Mouse (Mus musculus) embryo, embryonic 11.5 days (tissue): Measurements from ENCODE around the gene Gm21962.
"Not testable (repeated sequence)": the region's sequence is repeated elsewhere in the genome, so short reads cannot be mapped to it uniquely, and the experiment has no call there.

Experiments used
- DNase-seq: peaks from one replicate; pipeline ENCODE4 v3.0.0-alpha.2; 2012; ENCODE audit warnings: low read depth, low spot score

The Gm21962 gene

DNA sequence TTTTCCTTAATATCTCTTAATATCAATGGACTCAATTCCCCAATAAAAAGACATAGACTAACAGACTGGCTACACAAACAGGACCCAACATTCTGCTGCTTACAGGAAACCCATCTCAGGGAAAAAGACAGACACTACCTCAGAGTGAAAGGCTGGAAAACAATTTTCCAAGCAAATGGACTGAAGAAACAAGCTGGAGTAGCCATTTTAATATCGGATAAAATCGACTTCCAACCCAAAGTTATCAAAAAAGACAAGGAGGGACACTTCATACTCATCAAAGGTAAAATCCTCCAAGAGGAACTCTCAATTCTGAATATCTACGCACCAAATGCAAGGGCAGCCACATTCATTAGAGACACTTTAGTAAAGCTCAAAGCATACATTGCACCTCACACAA, at the start of gene Gm21962:
TSS of gene Gm21962 (plus strand) at position 301 of the 400 bp plus-strand sequence.
- not testable (repeated sequence) for DNase-seq

DNA sequence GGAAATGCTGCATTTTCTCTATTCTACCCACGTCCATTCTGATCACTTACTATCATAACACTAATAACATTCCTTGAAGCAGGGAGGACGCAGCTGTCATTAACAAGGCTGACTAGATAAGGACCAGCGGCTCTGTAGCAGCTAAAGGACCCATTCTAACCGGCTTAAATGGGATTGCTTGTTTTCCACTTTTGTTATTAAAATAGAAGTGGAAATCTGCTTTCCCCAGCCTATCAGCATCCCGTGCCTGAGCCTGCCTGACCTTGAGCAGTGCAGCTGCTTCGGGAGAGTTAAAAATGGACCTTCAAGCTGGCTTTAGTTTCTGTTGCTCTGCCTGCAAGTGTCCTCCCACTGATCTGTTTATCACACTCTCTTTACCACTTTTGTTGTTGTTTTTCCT, 49.2 kb upstream of the Gm21962 start:
- no peak for DNase-seq

DNA sequence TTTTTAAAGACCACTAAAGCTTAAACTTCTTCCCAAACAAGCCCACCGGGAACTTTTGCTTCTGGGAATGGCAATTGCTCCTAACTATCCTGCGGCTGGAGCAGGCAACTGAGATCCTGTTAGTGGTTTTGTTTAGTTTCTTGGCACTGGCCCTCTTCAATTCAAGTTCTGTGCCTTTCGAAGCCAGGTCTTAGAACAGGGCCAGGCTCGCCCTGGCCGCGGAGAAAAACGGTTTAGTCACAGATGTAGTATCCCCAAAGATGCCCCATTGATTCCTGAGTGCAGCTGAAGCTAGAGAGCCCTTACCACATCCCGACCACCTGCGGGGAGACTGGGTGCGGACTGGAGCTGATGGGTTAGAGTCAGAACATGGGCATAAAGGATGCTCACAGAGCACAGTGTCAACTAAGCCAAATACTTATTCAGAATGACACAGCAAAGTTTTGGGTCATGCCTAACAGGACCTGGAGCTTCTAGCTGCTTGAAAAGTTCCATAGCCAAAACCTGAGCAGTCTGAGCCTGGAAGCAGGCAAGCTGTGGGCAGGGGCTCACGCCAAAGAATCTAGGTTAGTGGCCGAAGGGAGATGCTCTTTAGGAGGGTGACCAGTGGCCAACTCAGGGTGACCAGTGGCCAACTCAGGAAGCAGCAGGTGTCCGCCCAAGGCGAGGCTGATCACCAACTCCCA, 48.3 kb upstream of the Gm21962 start:
- no peak for DNase-seq

DNA sequence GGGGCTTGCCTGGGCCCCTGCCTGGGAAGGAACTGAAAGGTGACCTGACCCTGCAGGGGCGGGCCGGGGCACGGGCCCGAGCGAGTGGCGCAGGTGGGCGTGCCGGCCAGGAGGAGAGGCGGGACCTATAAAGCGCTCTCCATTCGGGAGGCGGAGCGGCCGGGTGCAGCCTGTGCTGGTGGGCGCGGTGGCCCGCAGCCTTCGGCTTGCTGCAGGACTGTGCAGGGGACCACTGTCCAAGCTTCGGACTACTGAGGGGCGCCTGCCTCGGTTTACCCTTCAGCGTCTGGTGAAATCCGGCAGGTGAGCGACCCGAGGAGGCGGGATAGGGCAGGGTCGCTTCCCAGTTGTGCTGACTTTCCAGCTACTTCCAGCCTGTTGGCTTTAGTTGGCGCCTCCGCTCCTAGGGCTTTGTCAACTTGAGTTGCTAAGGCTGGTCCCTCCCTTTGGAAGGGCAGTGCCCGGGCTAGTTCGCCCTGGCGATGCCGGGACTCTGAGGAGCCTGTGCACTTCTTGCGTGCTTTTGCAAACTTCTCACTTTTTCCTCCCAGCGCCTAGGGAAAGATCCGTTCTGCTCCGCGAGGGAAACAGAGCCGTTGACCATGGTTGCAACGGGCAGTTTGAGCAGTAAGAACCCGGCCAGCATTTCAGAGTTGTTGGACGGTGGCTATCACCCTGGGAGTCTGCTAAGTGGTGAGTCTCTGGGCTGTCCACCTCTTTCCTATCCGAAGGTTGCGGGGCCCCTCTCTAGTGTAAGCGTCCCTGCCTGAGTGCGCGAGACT, 47.6 kb upstream of the Gm21962 start:
- DNase-seq = peak; percentile 42

DNA sequence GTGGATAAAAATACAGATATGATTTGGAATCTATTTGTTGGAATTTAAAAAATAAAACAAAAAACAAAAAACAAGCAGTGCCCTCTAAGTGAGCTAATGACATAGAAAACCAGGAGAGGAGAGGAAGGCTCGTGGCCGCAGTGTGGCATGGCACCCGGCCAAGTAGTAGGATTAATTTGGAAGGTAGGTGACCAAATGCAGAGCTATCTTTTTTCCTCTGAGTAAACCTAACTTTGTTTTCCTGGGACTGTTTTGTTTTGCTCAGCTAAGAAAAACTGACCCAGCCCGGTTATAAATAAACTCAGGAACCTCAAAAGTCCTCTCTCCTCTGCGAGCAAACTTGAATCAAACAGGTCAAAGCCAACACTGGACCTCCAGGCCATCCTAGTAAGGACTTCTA, 46.3 kb upstream of the Gm21962 start:
- DNase-seq = no peak

DNA sequence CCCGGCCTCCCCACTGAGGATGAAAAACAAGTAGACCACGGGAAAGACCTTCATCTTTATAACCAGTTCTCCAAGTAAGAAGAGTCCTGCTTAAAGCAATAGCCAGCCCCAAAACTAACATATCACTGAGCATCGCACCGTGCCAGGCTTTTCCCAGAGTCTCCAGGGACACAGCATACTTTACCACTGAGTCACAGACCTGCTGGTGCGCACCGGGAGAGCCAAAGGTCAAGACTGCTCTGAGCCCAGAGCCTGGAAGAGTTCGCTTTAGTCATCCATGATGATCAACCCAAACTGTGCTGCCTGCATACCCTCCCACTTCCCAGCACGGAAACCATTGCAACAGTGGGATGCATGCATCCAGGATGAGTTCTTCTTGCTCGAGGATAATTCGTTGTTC, 37.6 kb upstream of the Gm21962 start:
- no peak for DNase-seq

DNA sequence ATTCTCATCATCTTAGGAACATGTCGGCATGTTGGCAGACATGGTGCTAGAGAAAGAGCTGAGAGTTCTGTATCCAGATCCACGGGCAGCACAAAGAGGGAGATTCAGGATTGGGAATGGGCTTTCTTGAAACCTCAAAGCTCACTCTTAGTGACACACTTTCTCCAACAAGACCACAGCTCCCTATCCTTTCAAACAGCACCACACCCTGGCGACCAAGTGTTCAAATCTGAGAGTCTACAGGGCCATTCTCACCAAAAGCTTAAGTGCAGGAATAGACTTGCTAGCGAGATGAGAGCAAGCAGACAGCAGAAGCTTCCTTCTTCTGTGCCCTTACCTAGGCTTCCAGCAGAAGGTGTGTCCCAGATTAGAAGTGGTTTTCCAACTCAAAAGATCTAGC, 34.8 kb upstream of the Gm21962 start:
- DNase-seq = no peak

DNA sequence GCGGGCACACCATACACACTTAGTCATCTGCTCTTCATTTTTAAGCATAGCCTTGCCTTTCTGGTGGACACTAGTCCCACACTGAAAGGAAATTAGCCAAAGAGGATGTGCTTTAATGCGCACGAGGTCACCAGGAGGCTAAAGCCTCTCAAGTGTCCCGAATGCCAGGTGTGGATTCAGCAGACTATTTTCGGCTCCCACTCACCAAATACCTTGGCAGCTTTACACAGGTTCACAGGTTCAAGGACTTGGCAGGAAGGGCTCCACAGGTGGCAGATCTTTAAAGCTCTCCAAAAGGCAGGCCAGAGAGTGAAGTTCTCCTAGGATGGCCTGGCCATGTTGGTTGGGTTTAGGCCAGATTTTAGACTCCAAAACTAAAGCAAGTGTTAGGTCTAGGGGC, 30.1 kb upstream of the Gm21962 start:
- DNase-seq = no peak

DNA sequence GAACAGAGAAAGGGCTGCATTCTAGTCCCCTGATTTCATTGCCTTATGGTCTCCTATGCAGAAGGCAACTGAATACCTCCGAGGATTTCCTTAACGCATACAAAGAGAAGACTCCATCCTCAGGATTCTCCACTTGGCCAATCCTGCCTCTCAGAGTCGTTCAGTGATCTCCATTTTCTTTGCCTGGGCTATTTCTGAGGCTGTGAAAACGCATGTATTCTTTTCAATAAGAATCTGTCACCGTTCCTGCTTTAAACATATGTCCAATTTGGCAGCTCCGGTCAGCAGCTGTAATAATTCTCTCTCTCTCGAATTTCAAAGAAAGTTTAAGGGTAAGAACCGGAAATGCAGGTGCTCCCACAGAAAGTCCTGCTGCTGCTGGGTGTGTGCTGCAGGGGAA, 29.2 kb upstream of the Gm21962 start:
- no peak for DNase-seq

DNA sequence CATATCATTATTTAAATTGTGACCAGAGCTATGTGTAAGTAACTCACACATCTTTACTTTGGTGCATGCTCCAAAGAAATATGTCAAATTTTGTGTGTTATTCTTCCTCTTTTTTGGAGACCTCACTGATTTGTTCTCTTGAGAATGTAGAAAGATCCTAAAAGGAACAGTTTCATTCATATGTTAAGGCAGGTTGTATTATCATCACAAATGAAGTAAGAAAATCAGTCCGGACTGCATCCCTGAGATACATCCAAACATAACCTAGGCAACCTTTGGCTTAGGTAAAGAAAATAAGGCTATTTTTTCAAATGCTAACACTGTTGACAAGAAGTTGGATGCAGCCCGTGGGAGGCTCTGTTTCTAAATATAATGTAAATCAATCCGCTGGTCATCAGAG, 28.8 kb upstream of the Gm21962 start:
- no peak for DNase-seq

DNA sequence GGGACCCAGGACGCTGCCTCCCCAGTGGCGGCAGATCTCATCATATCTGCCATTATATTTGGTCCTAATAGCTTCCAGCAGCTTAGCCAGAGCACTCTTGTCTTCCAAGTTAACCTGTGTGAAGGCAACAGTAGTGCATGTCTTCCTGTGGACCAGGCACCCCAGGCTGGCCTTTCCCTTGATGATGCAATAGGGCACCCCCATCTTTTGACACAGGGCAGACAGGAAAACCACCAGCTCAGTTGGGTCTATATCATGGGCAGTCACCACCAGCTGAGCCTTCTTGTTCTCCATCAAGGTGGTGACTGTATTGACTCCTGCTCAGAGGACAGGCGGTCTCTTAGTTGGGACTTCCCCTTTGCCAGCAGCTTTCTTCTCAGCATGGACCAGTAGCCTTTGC, 27.2 kb upstream of the Gm21962 start:
- no peak for DNase-seq

DNA sequence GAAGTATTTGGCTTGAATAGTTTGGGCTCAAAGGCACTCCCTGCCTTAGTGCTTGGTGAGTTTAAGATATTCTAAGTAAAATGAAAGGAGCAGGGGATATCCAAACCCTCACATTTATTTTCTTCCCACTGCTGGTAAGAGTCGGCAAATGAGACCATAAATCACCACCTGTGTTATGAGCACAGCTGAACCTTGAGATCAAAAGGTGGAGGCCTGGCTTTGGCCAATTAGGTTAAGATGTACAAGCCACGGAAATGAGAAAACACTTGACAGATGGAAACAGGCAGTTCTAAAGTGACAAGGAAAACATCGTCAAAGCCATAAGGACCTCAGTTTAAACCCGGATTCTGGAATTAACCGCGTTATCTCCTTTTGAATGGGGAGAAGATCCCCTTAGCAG, 26.4 kb upstream of the Gm21962 start:
- no peak for DNase-seq

DNA sequence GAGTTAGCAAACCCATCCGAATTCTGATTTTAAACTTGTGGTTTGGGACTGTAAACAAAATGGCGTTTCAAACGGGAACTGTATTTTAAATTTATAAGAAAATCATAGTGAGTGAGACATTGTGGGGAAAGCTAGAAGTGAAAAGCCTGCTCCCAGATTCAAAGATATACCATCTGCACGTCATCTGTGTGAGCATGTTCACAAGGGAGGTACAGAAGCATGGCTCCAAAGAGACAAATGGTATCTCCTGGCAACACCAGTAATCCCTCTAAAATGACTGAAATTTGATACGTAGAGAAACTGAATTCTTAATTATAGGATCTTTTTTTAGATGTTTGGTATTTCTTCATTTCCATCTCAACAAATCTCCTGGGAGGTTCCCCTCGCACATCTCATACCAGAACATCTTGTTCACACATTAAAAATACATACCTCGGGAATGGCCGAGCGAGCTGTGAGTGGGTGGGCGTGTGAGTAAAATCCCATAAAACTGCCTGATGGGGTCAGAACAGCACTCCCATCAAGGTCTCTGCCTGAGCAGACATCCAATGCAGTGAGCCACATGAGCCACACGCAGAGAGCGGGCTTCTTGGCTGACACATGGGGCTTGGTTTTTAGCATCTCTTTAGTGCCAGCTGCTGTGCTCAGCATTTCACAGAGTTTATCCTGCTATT, 23.8 kb upstream of the Gm21962 start:
- no peak for DNase-seq

DNA sequence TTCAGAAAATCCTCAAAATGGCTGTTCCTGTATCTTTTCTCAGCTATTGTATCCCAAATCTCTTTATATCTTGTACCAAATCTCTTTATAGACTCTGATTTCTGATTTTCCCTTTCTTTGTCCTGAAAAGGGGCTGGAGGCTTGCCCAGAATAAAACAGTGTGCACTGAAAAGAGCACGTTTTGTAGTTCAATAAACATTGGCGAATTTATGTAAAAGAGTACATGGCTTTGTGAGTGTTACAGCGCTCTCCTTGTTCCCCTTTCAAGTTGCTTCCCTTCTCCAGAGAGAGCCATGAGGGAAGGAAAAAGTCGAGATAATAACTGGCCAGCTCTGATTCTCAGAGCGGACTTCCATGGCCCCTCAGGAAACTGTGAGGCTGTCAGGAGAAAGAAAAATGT, 22.2 kb upstream of the Gm21962 start:
- no peak for DNase-seq

DNA sequence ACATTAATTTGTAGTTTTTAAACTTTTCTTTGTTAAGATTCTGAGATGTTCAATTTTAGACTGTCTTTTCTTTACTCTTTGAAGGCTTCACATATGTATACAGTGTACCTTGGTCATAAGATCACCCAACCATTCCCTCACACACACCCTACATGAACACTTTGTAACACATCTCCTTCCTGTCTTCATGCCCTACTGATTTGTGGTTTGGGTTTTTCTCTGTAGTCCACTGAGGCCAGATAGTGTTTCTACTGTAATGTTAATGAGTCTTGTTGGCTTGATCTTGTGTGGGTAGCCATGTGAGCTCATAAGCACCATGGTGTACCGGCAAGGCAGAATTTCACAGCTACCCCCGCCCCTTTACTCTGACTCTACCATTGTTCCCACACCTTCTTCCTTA, 18.5 kb upstream of the Gm21962 start:
- DNase-seq = no peak

DNA sequence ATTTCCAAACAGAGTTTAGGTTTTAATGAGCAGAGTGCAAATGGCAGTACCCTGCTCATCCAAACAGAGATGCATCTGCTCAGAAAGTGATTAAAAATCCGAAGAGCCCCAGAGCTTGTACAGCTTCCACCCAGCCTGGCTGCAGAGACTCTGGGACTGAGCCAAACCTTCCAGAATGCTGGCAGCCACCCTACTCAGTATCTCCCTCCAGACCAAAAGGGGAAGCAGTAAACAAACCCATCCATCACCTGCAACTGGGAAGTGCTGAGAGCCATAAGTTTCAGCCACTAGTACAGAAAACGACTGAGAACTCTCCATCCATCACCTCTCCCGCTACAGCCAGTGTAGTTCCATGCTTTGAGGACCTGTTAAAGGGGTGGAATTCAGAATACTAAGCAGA, 9.6 kb downstream of the Gm21962 start:
- no peak for DNase-seq

DNA sequence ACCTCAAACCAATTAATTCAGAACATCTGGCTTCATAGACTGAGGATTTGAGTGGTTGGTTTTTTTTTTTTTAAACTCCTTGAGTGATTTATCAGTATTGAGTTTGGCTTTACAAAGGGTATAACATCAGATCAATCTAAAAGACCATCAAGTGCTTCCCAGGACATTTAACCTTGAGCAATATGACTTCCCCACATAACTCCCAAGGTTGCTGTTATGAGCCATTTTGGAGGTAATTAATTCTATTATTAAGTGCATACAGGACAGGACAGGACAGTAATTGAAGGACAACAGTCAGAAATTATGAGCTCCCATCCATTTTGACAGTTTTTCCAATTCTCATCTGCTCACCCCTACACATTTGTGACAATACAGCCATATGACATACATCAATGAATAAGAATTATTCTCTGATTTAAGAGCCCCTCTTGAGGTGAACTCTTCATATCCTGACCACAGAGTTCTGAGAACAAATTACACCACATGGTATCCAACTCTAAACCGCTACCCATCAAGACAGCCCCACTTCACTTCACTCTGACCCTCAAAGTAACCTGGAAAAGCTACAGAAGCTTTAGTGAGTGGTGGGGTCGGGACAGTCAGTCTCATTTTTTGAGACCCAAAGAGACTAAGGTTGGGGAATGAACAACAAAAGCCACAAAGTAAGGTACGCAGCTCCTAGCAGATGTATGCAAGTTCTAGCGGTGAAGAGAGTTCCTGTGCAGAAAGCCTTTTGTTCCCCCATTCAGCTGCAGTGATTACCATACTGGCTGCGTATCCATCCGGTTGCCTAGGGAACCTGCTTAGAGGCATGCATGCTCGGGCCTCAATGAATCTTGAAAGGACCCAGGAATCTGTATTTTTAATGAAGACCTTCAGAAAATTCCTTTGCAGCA, 11.8 kb downstream of the Gm21962 start:
- DNase-seq = no peak

DNA sequence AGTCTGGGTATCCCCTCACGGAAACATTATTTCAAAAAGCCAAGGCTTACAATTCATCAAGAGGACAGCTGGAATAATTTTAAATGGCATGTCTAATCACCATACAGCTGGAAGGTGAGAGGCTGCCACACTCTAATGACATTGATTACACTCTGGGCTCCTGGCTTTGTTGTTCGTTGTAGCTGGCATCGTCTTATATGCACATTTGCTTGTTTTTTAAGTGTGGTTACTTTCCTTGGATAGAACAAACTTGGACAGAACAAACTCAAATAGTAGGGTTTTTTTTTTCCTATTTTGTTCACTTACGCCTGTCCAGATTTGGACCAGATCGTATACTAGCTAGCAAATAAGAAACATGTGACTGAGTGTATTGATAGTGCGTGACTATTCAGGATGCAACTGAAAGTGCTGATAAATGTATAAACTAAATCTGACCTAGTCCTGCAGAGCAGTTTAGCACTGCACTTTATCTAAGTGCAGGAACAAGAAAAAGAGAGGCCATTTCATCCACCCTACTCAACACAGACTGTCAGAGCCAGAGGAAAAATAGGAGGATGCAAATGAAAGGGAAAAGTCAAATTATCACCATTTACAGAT, 12.6 kb downstream of the Gm21962 start:
- no peak for DNase-seq

DNA sequence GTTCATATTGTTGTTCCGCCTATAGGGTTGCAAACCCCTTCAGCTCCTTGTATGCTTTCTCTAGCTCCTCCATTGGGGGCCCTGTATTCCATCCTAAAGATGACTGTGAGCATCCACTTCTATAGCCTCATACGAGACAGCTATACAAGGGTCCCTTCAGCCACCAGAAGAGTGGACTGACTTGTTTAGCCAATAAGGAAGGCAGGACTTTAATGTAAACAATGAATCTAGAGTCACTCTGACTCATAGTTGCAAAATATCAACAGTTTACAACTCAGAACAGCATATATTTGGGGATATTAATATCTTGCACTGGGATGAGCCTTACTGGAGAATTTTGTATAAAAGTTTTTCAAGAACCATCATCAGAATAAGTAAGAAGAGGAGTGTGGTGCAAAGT, 15.6 kb downstream of the Gm21962 start:
- DNase-seq = no peak

DNA sequence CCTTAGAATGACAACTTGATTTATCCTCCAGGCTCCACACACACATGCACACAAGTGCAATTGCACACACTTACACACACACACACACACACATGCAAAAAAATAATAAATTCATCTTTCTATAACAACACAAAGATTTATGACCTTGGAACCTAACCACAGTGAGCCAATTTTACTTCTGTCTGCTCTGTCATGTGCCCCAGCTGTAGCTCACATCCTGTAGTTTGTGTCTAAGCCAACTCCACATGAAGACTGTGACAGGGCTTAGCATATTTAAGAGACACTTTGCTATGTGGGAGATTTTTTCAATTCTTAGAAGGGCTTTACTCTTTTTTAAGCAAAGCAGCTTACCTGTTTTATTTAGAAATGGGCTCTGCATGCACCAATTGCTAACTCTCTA, 20.2 kb downstream of the Gm21962 start:
- DNase-seq = no peak

DNA sequence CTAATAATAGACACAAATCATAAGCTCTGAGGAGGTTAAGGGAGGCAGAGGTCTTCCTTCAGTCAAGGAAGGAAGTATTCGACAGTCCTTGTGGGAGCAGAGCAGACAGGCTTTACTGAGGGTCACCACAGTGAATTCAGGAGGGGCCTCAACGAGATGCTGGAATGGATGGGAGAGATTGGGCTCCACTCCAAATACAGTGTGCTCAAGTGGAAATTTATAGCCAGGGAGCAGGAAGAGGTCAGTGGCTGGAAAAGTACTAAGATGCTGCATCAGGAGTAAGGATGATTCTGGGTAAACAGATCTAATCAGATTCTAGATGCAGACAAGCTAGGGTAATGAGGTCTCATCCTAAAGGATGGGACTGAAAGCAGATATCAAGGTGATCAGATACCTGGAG, 44.6 kb downstream of the Gm21962 start:
- DNase-seq = no peak
